In genomic region chr15:63996998-63997704, GRCm38 (mm10) we compare ENCODE assay signal across 8 mouse cellular contexts.
DNase-seq lines count a peak whose midpoint lies in the region; ATAC-seq and TF ChIP-seq lines count a peak whose summit lies in the region.

No protein-coding gene starts in this region.

- no peaks in the 10 kb centered on the region for H3K27me3 ChIP-seq in lung, embryonic 14.5 days (ENCODE audit: insufficient read depth, low read length)
- H3K27me3 ChIP-seq in forebrain, embryonic 15.5 days, result no peaks in the 10 kb centered on the region
- H3K27me3 ChIP-seq in limb, embryonic 13.5 days, result no peaks in the 10 kb centered on the region
- no peaks in the 10 kb centered on the region for H3K27me3 ChIP-seq in neural tube, embryonic 11.5 days (ENCODE audit: control insufficient read depth, insufficient read depth, low read length)

- H3K9me3 ChIP-seq in lung, embryonic 14.5 days (ENCODE audit: low read depth, low read length), result no peaks in the 10 kb centered on the region
- H3K9me3 ChIP-seq in forebrain, embryonic 15.5 days, result no peaks in the 10 kb centered on the region
- no peaks in the 10 kb centered on the region for H3K9me3 ChIP-seq in limb, embryonic 13.5 days
- no peaks in the 10 kb centered on the region for H3K9me3 ChIP-seq in neural tube, embryonic 11.5 days (ENCODE audit: control insufficient read depth, low read length)

- H3K4me3 ChIP-seq in lung, embryonic 14.5 days (ENCODE audit: low read depth, low read length), result peak overlapping the region; percentile 83
- peak overlapping the region; percentile 66 for H3K4me3 ChIP-seq in forebrain, embryonic 15.5 days
- peak overlapping the region; percentile 87 for H3K4me3 ChIP-seq in limb, embryonic 13.5 days
- H3K4me3 ChIP-seq in neural tube, embryonic 11.5 days (ENCODE audit: low read depth, low read length), result peak overlapping the region; percentile 79

- 0 out of 2 replicates have a peak, but pooled peaks cover 7% of the 10 kb centered on the region for H3K4me1 ChIP-seq in lung, embryonic 14.5 days (ENCODE audit: insufficient read depth)
- peaks cover 34% of the 10 kb centered on the region for H3K4me1 ChIP-seq in forebrain, embryonic 15.5 days
- H3K4me1 ChIP-seq in limb, embryonic 13.5 days, result peaks cover 21% of the 10 kb centered on the region
- H3K4me1 ChIP-seq in neural tube, embryonic 11.5 days (ENCODE audit: control insufficient read depth, insufficient read depth, low read length), result peaks cover 8% of the 10 kb centered on the region; the same call in 1 of the 2 replicates

- TF ChIP-seq CTCF in lung, embryonic 14.5 days (IDR thresholded peaks at IDR 0.05; ENCODE audit: low read depth), result no peak

- H3K36me3 ChIP-seq in lung, embryonic 14.5 days (ENCODE audit: insufficient read depth), result no peaks in the 10 kb centered on the region
- no peaks in the 10 kb centered on the region for H3K36me3 ChIP-seq in forebrain, embryonic 15.5 days
- H3K36me3 ChIP-seq in limb, embryonic 13.5 days, result no peaks in the 10 kb centered on the region
- H3K36me3 ChIP-seq in neural tube, embryonic 11.5 days (ENCODE audit: control insufficient read depth, insufficient read depth, low read length), result no peaks in the 10 kb centered on the region

- peak overlapping the region; percentile 88 for H3K27ac ChIP-seq in lung, embryonic 14.5 days (ENCODE audit: low read depth)
- H3K27ac ChIP-seq in forebrain, embryonic 15.5 days (replicated peaks), result peak overlapping the region; percentile 97
- H3K27ac ChIP-seq in limb, embryonic 13.5 days, result peak overlapping the region; percentile 89
- peak overlapping the region; percentile 90 for H3K27ac ChIP-seq in neural tube, embryonic 11.5 days (ENCODE audit: low read depth, low read length)

- intact Hi-C loops in left cerebral cortex, postnatal 25 days (cut with DNase I), result loop anchor here (2.0 to 5.0 kb wide), 2 partner anchors 40 to 104 kb away; no protein-coding TSS in a partner anchor

- peak overlapping the region; percentile 77 for H3K9ac ChIP-seq in lung, embryonic 14.5 days
- H3K9ac ChIP-seq in forebrain, embryonic 15.5 days (replicated peaks), result peak overlapping the region; percentile 93
- peak overlapping the region; percentile 89 for H3K9ac ChIP-seq in limb, embryonic 13.5 days
- peak overlapping the region; percentile 92 for H3K9ac ChIP-seq in neural tube, embryonic 11.5 days (ENCODE audit: low read length)

- DNase-seq in lung, embryonic 14.5 days, result no peak
- DNase-seq in lung, postnatal 14 days, result no peak
- peak; percentile 16 for DNase-seq in c-Kit-negative CD71-positive TER-119-positive erythroid progenitor cells, embryonic 14.5 days (ENCODE audit: low read depth, low spot score)
- DNase-seq in neural tube, embryonic 11.5 days (ENCODE audit: low spot score), result no peak
- DNase-seq in left cerebral cortex, postnatal 25 days (ENCODE audit: low spot score in 2 of 2), result no peak
- DNase-seq in right cerebral cortex, postnatal 14 days, result no peak

- H3K4me2 ChIP-seq in lung, embryonic 14.5 days, result peak overlapping the region; percentile 78
- H3K4me2 ChIP-seq in forebrain, embryonic 15.5 days (replicated peaks), result peak overlapping the region; percentile 55
- peak overlapping the region; percentile 80 for H3K4me2 ChIP-seq in limb, embryonic 13.5 days (replicated peaks)
- H3K4me2 ChIP-seq in neural tube, embryonic 11.5 days (ENCODE audit: low read depth), result peak overlapping the region; percentile 62

- ATAC-seq in lung, embryonic 14.5 days (ENCODE audit: insufficient read depth), result peak; percentile 55
- ATAC-seq in forebrain, embryonic 15.5 days (replicated peaks), result no peak; the same call in 1 of the 2 replicates
- ATAC-seq in limb, embryonic 13.5 days (ENCODE audit: low FRiP score, low read depth), result 0 out of 2 replicates have a peak, but pooled peaks have one; percentile 1
- peak; percentile 8; the same call in 1 of the 2 replicates for ATAC-seq in neural tube, embryonic 11.5 days (ENCODE audit: insufficient read depth, low FRiP score, low TSS enrichment)

- WGBS in lung, embryonic 14.5 days, result under 1% methylated on average over 24 of the region's 24 CpGs
- WGBS in forebrain, embryonic 15.5 days, result under 1% methylated on average over 24 of the region's 24 CpGs
- WGBS in limb, embryonic 13.5 days, result 1% methylated on average over 24 of the region's 24 CpGs
- WGBS in neural tube, embryonic 11.5 days, result 2% methylated on average over 24 of the region's 24 CpGs
